Mouse (Mus musculus) heart, postnatal 0 days (tissue): Measurements from ENCODE around the gene Vil1.

ENCODE experiments used
- CTCF ChIP-seq: IDR thresholded peaks from 2 replicates; pipeline ENCODE4 v1.5.1; 2016; ENCODE audit warnings: antibody characterized with exemption, control low read depth, low read depth
- EP300 ChIP-seq: IDR thresholded peaks from 2 replicates; pipeline ENCODE4 v1.6.1; 2016; ENCODE audit warnings: antibody characterized with exemption, low read depth

GRCm38 (mm10) chr1:74364270-74364669 lies 44.9 kb upstream of the Vil1 start:
- no peak for TF ChIP-seq CTCF
- no peak for TF ChIP-seq EP300
